Mouse (Mus musculus) layer of hippocampus, adult 9-10 months (tissue): Measurements from ENCODE around the gene Zfp467.

Experiments
- DNase-seq: peaks from one replicate; pipeline ENCODE4 v3.0.0; 2022; ENCODE audit warnings: low spot score

Zfp467 gene

DNA sequence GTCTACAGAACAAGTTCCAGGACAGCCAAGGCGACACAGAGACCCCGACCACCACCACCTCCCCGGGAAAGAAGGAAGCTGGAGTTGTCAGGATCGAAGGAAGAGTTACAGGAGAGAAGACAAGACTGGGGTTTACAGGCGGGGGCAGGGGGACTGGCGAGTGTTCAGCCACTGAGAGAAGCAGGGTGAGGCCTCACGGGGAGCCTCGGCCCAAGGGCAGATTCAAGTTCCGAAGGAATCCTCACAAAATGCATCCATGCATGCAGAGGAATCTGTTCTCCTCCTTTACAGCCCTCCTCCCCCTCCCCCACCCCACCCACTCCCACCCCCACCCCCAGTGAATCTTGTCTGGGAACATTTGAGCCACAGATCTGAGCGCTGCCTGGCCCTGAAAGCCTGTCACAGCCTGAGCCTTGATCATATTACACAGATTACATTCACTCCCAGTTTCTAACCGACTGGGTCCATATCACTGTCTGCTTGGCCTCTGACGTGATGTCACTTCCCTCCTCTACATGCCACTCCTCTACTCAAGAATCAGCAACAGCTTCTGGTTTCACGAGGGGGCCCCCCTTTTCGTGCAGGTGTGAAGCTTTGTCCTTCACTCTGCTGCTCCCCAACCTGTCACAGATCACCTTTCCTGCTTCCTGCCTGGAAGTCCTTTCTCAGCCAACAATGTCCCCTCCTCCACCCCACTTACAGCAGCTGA is 5.2 kb downstream of the Zfp467 start:
- no peak for DNase-seq

DNA sequence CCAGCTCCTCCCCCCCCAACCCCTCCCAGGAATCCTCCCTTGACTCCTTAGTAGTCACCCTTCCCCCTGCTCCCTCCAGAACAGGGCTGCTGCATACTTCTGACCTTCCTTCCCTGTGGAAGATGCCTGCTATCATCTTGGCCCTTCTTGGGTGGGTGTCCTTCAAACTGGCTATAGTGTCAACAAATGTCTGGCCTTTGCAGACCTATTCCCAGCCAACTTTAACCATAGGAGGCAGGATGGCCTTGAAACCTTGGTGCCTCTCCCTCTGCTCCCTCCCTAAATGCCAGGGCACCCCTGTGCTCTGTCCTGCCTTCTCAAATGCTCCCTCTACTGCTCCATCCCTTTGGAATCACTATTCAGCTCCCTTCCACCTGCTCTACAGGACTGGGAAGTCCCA is 6.0 kb downstream of the Zfp467 start:
- DNase-seq: no peak

DNA sequence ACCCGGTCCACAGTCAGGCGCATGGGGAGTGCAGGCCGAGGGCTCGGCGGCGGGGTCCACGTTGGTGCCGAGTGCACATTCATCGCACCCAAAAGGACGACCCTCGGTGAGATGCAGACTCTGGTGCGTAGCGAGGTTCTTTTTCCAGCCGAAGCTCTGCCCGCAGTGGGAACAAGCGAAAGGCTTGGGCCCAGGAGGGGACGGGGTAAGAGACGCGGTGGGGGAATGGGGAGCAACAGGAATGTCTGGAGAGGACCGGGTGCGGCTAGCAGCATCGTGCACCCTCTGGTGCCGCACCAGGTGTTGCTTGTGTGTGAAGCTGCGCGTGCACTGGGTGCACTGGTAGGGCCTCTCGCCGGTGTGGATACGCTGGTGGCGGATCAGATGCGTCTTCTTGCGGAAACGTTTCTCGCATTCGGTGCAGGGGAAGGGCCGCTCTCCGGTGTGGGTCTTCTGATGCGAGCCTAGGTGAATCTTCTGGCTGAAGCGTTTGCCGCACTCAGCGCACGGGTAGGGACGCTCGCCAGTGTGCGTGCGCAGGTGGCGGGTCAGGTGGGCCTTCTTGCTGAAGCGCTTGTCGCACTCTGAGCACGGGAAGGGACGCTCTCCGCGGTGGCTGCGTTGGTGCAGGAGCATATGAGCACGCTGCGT is 7.0 kb downstream of the Zfp467 start:
- no peak for DNase-seq

DNA sequence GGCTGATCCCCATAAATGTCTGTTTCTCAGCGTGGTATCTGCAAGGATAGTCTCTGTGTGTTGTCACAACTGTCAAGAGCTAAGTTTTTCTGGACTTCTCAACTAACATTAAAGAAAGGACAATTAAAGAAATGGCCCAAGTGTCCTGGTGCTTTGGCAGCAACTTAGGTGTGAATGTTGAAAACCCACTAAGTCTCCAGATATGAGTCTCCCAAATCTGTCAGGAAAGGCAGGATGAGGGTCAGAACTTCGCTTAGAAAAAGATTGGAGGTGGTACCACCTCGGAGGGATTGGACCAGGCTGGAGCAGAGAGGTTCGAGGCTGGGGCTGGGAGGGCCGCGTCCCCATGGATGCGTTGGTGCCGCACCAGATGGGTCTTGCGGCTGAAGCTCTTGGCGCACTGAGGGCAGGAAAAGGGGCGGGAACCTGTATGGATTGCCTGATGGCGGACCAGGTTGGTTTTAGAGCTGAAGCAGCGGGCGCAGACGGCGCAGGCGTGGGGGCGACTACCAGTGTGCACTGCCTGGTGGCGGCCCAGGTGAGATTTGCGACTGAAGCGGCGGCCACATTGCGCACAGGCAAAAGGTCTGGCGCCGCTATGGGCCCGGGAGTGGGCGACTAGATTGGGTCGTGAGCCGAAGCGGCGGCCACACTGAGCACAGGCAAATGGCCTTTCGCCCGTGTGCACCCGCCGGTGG is 7.8 kb downstream of the Zfp467 start:
- DNase-seq: no peak

DNA sequence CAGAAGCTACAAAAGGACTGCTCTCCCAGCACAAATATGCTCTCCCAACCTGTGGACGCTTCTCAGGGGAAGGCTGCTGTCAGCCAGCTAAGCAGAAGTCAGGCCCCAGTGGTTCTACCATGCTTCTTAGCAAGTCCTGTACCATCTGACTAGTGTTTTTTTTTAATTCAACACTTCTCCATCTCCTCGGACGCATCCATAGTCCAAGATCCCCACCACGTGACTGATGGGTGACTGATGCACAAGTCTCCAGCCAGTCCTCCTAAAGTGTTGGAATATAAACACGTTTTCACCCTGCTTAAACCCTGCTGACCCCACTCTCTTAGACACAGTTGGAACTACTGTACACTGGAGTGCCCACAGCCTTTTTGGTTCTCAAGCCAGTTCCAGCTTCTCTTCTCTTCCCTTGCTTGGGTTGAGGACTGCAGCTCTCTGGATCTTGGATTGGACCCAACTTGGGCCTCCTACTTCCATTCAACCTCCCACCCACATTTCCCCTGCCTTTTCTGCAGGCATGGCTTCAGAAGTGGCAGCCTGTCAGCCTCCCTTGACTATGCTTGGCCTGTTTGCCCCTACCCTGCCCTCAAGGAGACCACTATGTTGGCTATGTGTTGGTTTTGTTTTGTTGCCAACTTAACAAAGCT is 9.8 kb downstream of the Zfp467 start:
- no peak for DNase-seq

DNA sequence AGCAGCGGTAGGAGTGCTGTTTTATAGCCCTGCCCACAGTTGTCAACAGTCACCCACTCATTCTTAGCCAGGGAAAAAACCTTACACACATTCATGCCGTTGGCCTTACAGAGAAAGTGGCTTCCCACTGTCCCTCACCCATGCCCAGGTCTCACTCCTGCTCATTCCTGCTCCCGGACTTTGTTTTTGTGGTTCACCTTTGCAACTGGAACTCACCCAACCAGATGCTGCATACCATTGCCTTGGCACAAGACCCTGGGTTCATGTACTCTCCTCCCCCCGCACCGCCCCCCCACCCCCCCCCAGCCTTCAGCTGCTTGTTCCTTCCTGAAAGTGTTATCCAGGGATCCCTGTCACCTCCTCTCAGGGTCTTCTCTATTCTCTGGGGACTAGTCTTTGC is 10.5 kb downstream of the Zfp467 start:
- no peak for DNase-seq

DNA sequence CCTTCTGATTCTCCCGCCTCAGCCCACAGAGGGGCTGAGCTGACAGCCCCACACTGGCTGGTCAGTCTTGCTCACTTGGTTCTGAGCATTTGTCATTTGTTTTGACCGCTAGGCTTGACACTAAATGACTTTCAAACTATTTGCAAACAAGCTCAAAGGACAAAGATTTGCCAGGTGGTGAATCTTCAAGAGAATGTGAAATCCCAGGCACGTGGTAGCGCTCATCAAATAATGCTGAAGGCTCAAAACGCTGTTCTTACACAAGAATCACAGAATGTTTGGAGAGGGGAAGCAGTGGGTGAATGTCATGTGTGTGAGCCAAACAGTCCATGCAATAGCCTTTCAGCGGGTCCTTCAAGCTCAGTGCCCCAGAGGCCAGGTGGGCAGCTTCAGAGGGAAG is 11.0 kb downstream of the Zfp467 start:
- DNase-seq: no peak

DNA sequence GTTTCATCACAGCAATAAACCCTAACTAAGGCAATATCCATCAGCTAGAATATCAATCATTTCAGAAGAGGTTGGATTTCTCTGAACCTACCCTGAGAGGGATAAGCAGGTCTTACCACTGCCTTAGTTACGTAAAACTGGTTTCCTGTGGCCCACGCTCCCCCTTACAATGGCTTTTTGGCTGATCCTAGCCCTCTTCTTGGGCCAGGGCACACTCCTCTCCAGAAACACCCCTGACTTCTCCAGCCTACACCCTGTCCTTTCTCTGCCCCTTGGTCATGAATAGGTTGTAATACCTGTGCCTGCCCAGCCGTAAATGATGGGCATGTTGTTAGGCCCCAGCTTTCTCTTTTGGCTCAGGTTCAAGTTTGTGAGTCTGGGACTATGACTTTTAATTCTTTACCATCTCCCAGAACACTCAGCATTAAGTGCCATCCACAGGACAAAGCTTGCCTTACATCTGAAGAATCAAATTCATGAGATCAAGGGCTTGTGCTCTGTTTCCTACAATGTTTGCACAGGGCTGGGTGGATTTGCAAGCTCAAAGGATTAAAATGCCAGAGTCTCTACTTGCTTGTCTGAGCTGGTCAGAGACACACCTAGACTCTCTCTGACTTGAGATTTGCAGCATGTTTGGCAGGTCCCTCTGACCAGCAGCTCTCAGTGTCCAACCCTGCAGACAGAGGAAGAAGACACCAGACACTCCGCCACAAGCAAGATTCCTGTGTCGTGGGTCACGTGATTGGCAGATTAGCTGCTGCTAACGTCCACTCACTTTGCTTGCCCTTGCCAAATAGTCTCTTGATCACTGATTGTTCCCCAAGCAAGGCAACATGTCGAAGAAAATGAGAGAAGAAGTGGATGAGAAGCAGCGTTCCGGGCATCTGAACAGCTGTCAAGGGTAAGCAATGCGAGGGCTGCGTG is 12.5 kb downstream of the Zfp467 start:
- no peak for DNase-seq

DNA sequence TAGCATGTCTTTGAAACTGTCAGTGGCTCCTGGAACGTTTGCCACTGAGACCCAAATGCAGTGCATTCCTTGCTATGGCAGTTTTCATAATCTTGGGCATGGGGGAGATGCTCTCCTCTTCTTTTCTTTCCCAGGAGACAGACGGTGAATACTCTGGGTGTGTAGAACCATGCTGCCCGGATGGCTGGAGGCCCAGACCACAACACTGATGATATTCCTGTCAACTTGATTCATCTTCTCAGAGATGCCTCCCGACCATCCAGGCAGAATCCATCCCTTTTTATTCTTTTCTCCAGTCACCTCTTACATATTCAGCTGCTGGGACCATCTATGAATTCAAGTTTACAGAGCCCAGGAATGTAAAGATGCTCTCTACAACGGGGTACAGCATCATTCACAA is 14.9 kb downstream of the Zfp467 start:
- no peak for DNase-seq

DNA sequence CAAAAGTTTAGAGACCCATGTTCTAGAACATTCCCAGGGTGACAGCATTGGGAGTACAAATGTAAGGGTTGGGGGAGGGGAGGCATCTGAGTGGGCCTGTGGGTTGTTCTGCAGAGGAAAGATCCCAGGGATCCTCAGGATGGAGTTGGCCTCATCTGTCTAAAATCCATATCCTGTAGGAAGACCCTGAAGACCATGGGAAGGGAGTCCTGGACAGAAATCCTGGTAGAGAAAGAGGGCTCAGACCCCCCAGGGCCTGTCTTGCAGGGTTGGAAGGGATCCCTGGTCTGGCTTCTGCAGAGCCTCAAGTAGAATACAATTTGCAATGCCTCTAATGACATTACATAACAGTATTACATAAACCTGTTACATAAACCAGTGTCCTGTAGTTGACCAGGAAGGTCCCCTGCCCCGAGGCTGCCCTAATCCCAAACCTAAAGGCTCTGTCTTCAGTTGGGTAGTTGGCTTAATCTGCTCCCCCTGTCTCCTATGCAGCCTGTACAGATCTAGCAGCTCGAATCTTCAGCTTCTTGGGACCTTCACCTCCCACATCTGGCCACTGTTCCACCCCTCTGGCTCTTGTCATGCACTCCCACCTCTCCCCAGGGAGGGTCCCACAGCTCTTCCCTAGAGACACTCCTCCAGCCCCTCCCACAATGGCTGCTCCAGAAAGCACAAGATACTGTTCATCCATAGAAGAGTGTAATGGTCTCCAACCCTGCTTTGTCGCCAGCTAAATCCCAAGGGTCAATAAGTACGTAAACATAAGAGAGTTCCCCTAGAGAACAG is 16.7 kb downstream of the Zfp467 start:
- no peak for DNase-seq

DNA sequence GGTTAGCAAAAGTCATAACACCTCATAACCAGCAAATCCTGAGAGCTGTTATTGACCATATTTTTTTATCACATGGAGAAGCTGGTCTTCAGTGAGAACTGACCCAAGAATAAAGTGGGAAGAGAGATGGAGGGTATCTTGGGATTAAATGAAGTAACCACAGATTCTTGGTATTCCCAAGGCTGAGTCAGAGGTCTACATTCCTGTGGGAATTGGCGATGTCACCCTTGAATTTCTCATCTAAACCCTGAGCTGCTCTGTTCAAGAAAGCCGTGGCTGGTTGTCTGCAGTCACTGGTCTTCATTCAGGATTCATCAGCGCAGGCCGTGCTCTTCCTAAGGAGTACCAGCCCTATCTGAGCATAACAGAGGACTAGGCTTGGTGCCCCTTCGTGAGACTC is 18.7 kb downstream of the Zfp467 start:
- DNase-seq: no peak

DNA sequence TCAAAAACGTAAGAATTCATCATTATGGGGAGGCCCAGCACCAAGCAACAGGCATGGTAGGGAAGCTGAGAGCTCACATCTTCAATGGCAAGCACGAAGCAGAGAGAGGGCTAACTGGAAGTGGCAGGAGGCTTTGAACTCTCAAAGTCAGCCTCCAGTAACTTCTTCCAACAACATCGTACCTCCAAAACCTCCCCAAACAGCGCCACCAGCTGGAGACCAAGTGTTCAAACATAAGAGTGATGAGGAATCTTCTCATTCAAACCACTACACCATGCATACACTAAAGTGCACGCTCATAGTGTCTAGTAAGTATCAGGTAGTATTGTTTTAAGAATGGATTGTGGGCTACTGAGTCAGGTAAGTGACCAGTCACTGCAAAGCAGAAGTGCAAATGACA is 21.6 kb downstream of the Zfp467 start:
- no peak for DNase-seq

DNA sequence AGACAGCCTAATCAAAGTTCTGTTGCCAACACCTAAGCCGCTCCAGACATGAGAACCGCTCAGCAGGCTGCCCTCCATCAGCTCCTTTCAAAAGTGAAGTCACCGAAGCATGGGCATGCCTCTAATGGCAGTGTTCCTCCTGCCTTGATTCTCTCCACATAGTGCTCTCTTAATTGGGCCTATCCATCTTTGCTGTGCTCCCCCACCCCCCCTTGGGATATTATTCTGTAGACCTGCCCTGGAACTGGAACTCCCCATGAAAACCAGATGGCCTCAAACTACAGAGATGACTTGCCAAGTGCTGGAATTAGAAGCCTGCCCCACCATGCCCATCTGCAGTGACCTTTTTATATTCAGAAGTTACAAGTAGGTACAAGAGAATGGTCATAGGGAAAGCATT is 22.3 kb downstream of the Zfp467 start:
- DNase-seq: no peak

DNA sequence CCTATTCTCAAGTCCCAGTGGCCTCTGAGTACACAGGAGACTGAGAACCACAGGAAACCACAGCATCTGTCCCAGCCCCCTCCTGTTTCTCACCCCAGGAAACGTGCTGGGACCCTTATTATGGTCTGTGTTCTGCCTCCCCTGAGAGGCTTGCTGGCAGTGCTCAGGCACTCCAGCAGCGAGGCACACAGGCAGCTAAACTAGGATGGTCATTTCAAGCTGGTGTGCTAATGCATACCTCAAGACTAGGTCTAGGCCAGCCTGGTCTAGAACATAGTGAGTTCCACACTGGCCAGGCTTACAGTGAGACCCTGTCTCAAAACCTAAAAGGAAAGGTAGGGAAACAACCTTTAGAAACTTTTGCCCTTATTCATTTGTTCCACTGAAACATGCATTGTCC is 25.0 kb downstream of the Zfp467 start:
- DNase-seq: no peak

DNA sequence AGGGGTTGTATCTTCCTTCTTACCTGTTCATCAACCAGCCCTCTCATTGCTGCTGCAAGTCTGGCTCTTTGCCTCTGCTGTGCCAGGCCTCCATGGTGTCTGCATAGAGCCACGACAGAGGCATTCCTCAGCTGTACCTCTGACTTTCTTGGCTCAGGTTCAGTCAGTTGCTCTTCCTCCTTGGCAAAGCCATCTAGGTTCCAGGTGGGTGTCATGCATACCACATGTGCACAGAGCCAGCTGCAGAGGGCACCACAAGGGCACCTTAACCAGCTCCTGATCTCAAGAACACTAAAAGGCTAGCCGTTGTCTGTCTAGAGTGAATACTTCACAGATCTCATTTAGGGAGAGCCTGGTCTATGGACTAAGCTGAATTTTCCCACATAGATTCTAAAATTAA is 29.1 kb downstream of the Zfp467 start:
- DNase-seq: no peak

DNA sequence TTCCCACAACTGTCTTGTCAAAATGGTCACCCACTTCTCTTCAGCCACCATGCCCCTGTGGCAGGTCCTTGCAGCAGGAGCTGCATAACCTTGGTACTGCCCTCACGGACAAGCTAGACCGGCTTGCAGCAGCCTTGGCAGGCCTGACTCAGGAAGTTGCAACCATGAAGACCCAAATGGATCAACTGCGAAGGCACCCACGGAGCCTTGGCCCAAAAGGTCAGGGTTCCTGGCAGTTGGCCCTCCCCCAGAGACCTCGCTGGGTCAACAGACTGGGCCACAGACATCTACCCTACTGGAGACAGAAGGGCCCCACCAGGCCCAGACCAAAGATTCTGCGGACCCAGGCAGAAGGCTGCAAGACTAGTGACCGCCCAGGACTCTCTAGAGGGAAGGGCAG is 30.0 kb downstream of the Zfp467 start:
- DNase-seq: no peak

DNA sequence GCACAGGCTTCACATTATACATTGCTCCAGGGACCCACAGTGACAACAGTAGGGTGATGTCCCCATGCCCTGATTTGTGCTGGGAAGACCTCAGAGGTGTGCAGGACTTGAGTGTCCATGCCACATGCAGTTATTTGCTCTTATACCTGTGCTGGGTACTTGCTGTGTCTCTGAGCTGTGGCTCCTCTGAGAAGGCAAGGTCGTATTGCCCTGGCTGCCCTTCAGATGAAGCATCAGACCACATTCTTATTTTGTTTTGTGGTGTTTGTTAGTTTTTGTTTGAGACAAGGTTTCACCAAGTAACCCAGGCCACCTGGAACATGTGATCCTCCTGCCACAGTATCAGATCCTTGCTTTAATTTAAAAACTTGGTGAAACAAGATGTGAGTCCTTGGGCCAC is 30.7 kb downstream of the Zfp467 start:
- DNase-seq: no peak

DNA sequence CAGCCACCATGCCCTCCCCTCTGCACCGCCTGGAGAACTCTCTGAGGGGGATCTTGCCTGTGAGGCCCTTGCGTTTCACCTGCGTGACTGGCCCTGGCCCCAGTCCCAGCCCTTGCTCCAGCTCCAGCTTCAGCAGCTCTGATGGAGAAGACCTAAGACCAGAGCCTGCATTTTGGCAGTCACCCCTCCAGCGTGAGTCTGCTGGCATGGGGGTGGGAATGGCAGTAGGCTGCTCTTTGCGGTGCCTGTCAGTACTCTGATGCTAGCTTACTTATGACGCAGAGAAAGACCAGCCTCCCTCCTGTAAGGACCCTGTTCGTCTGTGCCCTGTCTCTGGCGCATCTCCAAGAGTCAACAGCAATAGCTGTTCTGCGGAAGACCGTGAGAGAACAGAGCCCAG is 32.5 kb downstream of the Zfp467 start:
- no peak for DNase-seq

DNA sequence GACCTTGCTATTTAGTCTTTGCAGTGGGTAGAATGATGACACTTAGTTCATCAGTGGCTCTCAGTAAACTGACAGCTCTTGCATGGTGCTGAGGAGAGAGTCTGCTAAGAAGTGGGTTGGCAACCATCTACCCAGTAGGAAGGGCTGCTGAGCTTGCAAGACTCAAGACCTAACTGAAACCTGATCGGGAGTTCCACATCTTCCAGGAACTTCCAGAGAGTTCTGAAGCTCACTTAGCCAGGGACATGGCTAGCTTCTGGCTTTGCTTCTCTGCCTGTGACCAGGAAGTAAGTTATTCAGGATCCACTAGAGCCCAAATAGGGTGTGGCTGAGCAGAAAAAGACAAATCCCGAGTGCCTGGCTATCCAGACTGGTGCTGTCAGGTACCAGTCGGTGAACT is 33.0 kb downstream of the Zfp467 start:
- DNase-seq: no peak

DNA sequence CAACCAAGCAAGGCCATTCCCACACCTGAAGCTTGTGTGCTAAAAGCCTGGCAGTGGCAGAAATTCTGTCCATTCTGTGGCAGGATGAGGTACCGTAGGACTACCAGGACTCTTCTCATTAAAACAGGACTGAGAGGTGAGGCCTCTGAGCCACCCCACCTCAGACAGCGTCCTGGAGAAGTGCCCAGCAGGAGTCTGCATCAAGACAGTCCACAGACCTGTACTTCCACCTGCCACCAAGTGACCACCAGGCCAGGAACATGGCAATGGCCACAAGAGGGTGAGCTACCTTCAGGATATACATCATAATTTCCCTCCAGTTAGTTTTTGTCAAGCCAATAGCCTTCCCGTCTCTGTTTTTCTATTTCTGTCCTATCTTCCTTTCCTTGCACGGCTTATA is 33.5 kb downstream of the Zfp467 start:
- DNase-seq: no peak
